Mouse (Mus musculus) brown adipose tissue, adult 24 weeks (tissue): ENCODE data around the gene Mipol1. TPM values are rescaled to one million over a fixed set of nuclear protein-coding genes. Genes with fewer than 3 reads are reported as not detected.
A peak's percentile ranks its signal among the peaks of the same experiment; 100 is the strongest.

ENCODE experiments used
- H3K27ac ChIP-seq: fragments of 200-500 bp; replicated peaks from 2 replicates; pipeline ENCODE4 v1.5.1; 2012; ENCODE audit warnings: low read depth, mild to moderate bottlenecking, low read length
- H3K4me1 ChIP-seq: fragments of 200-500 bp; 2 replicates; pipeline ENCODE4 v1.6.1; 2012; ENCODE audit warnings: low read length, mixed read lengths; ENCODE audit not compliant: control insufficient read depth, insufficient read depth, insufficient read length
- H3K4me3 ChIP-seq: fragments of 200-500 bp; 2 replicates; pipeline ENCODE4 v1.5.1; 2012; ENCODE audit warnings: low read depth, mild to moderate bottlenecking, low read length, moderate library complexity; ENCODE audit not compliant: insufficient read depth
- polyA plus RNA-seq: library from polyadenylated mRNA; stranded (reverse); fragments of >200 nt; gene quantifications from 2 replicates; pipeline ENCODE4 v1.2.4, GENCODE M21; 2012; ENCODE audit not compliant: missing spikeins, insufficient read depth, insufficient read length

Gene Mipol1
- polyA plus RNA-seq: 7.6 and 7.7 TPM in 2 replicates

- Histone ChIP-seq H3K4me1 (peaks cover 6% of the 10 kb centered on the region; the same call in 1 of the 2 replicates), H3K4me3 (peak within 1 kb of the TSS; percentile 75), H3K27ac (peak within 1 kb of the TSS; percentile 86)
Observed at GRCm38 (mm10) chr12:57230192-57230706, at the start of gene Mipol1, which contains the start of gene Prps1l3. TSS of gene Mipol1 (plus strand) at chr12:57230427. TSS of gene Prps1l3 (plus strand) at chr12:57230412.

- Histone ChIP-seq H3K27ac (no peak overlapping the region), H3K4me3 (no peak overlapping the region), H3K4me1 (peaks cover 4% of the 10 kb centered on the region; the same call in 1 of the 2 replicates)
Observed at GRCm38 (mm10) chr12:57184401-57185147, 45.7 kb upstream of the Mipol1 start.

- Histone ChIP-seq H3K4me1 (no peaks in the 10 kb centered on the region), H3K27ac (no peak overlapping the region), H3K4me3 (no peak overlapping the region)
Observed at GRCm38 (mm10) chr12:57185475-57185874, 44.8 kb upstream of the Mipol1 start.

GRCm38 (mm10) chr12:57186126-57186525 is 44.1 kb upstream of the Mipol1 start:
- H3K4me1 ChIP-seq: no peaks in the 10 kb centered on the region
- H3K4me3 ChIP-seq: no peak overlapping the region
- no peak overlapping the region for H3K27ac ChIP-seq

- H3K4me3 ChIP-seq: no peak overlapping the region
- H3K27ac ChIP-seq: no peak overlapping the region
- H3K4me1 ChIP-seq: no peaks in the 10 kb centered on the region
Observed at GRCm38 (mm10) chr12:57187032-57187431, 43.2 kb upstream of the Mipol1 start.

- no peak overlapping the region for H3K4me3 ChIP-seq
- no peaks in the 10 kb centered on the region for H3K4me1 ChIP-seq
- H3K27ac ChIP-seq: no peak overlapping the region
Observed at GRCm38 (mm10) chr12:57194609-57195008, 35.6 kb upstream of the Mipol1 start.

- Histone ChIP-seq H3K4me1 (no peaks in the 10 kb centered on the region), H3K27ac (no peak overlapping the region), H3K4me3 (peak overlapping the region; percentile 47)
Observed at GRCm38 (mm10) chr12:57196286-57196607, 34.0 kb upstream of the Mipol1 start.

GRCm38 (mm10) chr12:57196608-57197362 is 33.4 kb upstream of the Mipol1 start:
- Histone ChIP-seq H3K4me1 (no peaks in the 10 kb centered on the region), H3K27ac (no peak overlapping the region), H3K4me3 (peak overlapping the region; percentile 47)

GRCm38 (mm10) chr12:57197363-57198026 is 32.7 kb upstream of the Mipol1 start, which contains the start of gene Slc25a21:
TSS of gene Slc25a21 (minus strand) at chr12:57197472.
- H3K4me1 ChIP-seq: no peaks in the 10 kb centered on the region
- no peak within 1 kb of the TSS for H3K27ac ChIP-seq
- peak within 1 kb of the TSS; percentile 47 for H3K4me3 ChIP-seq

- Histone ChIP-seq H3K27ac (no peak overlapping the region), H3K4me3 (no peak overlapping the region), H3K4me1 (no peaks in the 10 kb centered on the region)
Observed at GRCm38 (mm10) chr12:57198269-57198668, 32.0 kb upstream of the Mipol1 start.

- H3K27ac ChIP-seq: no peak overlapping the region
- no peaks in the 10 kb centered on the region for H3K4me1 ChIP-seq
- no peak overlapping the region for H3K4me3 ChIP-seq
Observed at GRCm38 (mm10) chr12:57199427-57199826, 30.8 kb upstream of the Mipol1 start.

GRCm38 (mm10) chr12:57201901-57202300 is 28.3 kb upstream of the Mipol1 start:
- Histone ChIP-seq H3K27ac (no peak overlapping the region), H3K4me1 (no peaks in the 10 kb centered on the region), H3K4me3 (no peak overlapping the region)

- Histone ChIP-seq H3K4me1 (no peaks in the 10 kb centered on the region), H3K27ac (no peak overlapping the region), H3K4me3 (no peak overlapping the region)
Observed at GRCm38 (mm10) chr12:57204276-57204851, 25.9 kb upstream of the Mipol1 start.

- no peaks in the 10 kb centered on the region for H3K4me1 ChIP-seq
- peak overlapping the region; percentile 59 for H3K4me3 ChIP-seq
- H3K27ac ChIP-seq: no peak overlapping the region
Observed at GRCm38 (mm10) chr12:57211353-57212311, 18.6 kb upstream of the Mipol1 start.
